Mouse (Mus musculus): ENCODE data around the gene Grik4. TPM values are rescaled to one million over a fixed set of nuclear protein-coding genes. Genes with fewer than 3 reads are reported as not detected.

The Grik4 gene
- polyA plus RNA-seq, 1 experiment from 2014 or later = 0.10 TPM

DNA sequence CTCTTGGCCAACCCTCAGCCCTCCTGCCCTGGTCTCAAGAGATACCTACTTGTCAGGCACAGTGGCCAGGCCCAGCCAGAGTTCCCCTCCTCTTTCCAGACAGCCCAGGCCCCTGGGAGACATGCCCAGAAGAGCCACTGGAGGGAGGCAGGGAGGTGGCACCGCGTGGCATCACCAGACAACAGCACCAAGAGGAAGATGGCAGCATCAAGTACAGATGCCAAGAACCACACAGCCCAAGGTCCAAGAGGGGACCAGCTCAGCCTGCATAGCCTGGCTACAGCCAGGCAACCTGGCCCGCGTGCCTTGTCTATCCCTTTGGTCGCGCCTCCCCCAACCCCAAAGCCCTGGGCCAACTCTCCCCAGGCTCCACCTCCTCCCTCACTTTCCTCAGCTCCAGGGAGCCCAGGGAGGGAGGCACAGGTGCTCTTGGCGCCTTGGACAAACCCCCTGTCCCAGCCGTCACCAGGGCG, 1.2 kb downstream of the Grik4 start:
- Histone ChIP-seq H3K4me2 (replicated peaks; ENCODE audit: low read depth) (no peak overlapping the region; the same call in 1 of the 2 replicates), H3K36me3 (ENCODE audit: control insufficient read depth, insufficient read depth, low read length) (no peaks in the 10 kb centered on the region), H3K4me3 (ENCODE audit: low read depth, low read length) (peak overlapping the region; percentile 66; the same call in 1 of the 2 replicates), H3K4me1 (replicated peaks; ENCODE audit: control insufficient read depth, insufficient read depth) (no peaks in the 10 kb centered on the region), H3K27me3 (ENCODE audit: control insufficient read depth, insufficient read depth, low read length) (no peaks in the 10 kb centered on the region), H3K9me3 (ENCODE audit: control insufficient read depth, low read length) (no peaks in the 10 kb centered on the region), H3K27ac (replicated peaks) (no peak overlapping the region), H3K9ac (ENCODE audit: low read length) (no peak overlapping the region)
- WGBS = 22% methylated on average over 9 of the region's 9 CpGs
- TF ChIP-seq CTCF (IDR thresholded peaks at IDR 0.05; ENCODE audit: low read depth) (peak; percentile 48), EP300 (optimal IDR thresholded peaks at IDR 0.05) (no peak)
- ATAC-seq (ENCODE audit: low FRiP score, low TSS enrichment) (peak; percentile 25; the same call in 1 of the 2 replicates), DNase-seq (ENCODE audit: low spot score) (peak; percentile 34)

DNA sequence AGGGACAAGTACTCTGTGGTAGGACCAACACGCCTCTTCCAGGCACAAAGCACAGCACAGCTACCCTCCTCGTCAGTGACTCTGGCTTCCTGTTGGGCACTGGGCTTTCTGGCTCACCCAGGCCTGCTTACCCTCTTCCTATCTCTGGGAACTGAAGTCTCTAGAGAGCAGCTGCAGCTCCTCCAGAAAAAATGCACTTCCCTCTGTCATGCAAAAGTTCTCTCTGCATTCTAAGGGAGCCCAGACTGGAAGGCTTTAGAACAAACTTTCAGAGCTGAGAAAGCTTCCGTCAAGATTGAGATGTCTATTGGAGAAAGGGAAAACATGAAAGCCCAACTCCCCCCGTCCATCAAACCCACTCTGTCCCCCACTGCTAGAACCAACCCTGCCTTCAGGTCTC, 2.1 kb downstream of the Grik4 start:
- Histone ChIP-seq H3K36me3 (ENCODE audit: control insufficient read depth, insufficient read depth, low read length) (no peaks in the 10 kb centered on the region), H3K4me2 (replicated peaks; ENCODE audit: low read depth) (no peak overlapping the region), H3K9ac (ENCODE audit: low read length) (no peak overlapping the region), H3K27me3 (ENCODE audit: control insufficient read depth, insufficient read depth, low read length) (no peaks in the 10 kb centered on the region), H3K4me3 (ENCODE audit: low read depth, low read length) (no peak overlapping the region), H3K27ac (replicated peaks) (no peak overlapping the region), H3K4me1 (replicated peaks; ENCODE audit: control insufficient read depth, insufficient read depth) (no peaks in the 10 kb centered on the region), H3K9me3 (ENCODE audit: control insufficient read depth, low read length) (no peaks in the 10 kb centered on the region)
- ATAC-seq (ENCODE audit: low FRiP score, low TSS enrichment) (no peak), DNase-seq (ENCODE audit: low spot score) (no peak)
- 67% methylated on average over 4 of the region's 4 CpGs for WGBS
- TF ChIP-seq EP300 (optimal IDR thresholded peaks at IDR 0.05) = no peak
- TF ChIP-seq CTCF (IDR thresholded peaks at IDR 0.05; ENCODE audit: low read depth) = no peak

DNA sequence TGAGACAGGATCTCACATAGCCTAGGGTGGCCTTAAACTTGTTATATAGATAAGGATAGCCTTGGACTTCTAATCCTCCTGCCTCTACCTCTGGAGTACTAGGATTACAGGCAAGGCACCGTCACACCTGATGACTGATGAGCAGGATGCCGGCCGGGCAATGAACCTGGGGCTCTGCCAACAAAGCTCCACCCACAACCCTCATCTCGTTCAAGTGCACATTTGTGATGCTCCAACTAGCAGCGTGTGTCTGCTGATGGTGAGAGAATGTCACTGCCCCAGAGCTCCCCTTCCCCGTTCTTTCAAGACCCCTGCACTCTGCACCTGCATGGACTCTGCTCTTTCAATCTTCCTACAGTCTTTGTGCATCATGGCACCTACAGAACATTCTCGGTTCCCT, 12.1 kb downstream of the Grik4 start:
- TF ChIP-seq EP300 (optimal IDR thresholded peaks at IDR 0.05) = no peak
- TF ChIP-seq CTCF (IDR thresholded peaks at IDR 0.05; ENCODE audit: low read depth) = no peak
- no peaks in the 10 kb centered on the region for H3K4me1 ChIP-seq (replicated peaks; ENCODE audit: control insufficient read depth, insufficient read depth)
- DNase-seq (ENCODE audit: low spot score) (no peak), ATAC-seq (ENCODE audit: low FRiP score, low TSS enrichment) (no peak)
- H3K27me3 ChIP-seq (ENCODE audit: control insufficient read depth, insufficient read depth, low read length) = no peaks in the 10 kb centered on the region
- H3K9me3 ChIP-seq (ENCODE audit: control insufficient read depth, low read length) = no peaks in the 10 kb centered on the region
- no peak overlapping the region for H3K9ac ChIP-seq (ENCODE audit: low read length)
- H3K4me2 ChIP-seq (replicated peaks; ENCODE audit: low read depth) = no peak overlapping the region
- H3K36me3 ChIP-seq (ENCODE audit: control insufficient read depth, insufficient read depth, low read length) = no peaks in the 10 kb centered on the region
- no peak overlapping the region for H3K4me3 ChIP-seq (ENCODE audit: low read depth, low read length)
- 26% methylated on average over 7 of the region's 7 CpGs for WGBS
- no peak overlapping the region for H3K27ac ChIP-seq (replicated peaks)

DNA sequence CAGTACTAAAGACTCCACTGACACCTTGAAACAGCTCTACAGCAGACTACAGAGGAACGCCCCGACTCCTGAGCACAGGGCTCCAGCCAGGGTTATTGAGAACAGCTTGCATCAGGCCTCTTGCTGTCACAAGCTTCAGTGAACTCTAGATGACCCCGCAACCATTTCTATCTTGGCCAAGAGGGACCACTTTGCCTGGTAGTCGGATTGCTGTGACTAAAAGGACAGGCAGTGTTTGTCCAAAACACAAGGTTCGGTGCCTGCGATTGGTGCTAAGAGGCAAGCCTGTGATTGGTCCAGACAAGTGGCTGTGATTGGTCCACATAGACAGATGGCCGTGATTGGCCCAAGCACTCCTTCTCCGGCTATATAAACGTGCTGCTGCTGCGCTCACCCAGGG, 16.8 kb downstream of the Grik4 start:
- Histone ChIP-seq H3K27ac (replicated peaks) (no peak overlapping the region), H3K36me3 (ENCODE audit: control insufficient read depth, insufficient read depth, low read length) (no peaks in the 10 kb centered on the region), H3K9me3 (ENCODE audit: control insufficient read depth, low read length) (no peaks in the 10 kb centered on the region), H3K4me1 (replicated peaks; ENCODE audit: control insufficient read depth, insufficient read depth) (no peaks in the 10 kb centered on the region), H3K27me3 (ENCODE audit: control insufficient read depth, insufficient read depth, low read length) (no peaks in the 10 kb centered on the region), H3K9ac (ENCODE audit: low read length) (no peak overlapping the region), H3K4me3 (ENCODE audit: low read depth, low read length) (no peak overlapping the region), H3K4me2 (replicated peaks; ENCODE audit: low read depth) (no peak overlapping the region)
- 55% methylated on average over 10 of the region's 10 CpGs for WGBS
- ATAC-seq (ENCODE audit: low FRiP score, low TSS enrichment) (no peak), DNase-seq (ENCODE audit: low spot score) (no peak)
- TF ChIP-seq CTCF (IDR thresholded peaks at IDR 0.05; ENCODE audit: low read depth) = no peak
- TF ChIP-seq EP300 (optimal IDR thresholded peaks at IDR 0.05) = no peak

DNA sequence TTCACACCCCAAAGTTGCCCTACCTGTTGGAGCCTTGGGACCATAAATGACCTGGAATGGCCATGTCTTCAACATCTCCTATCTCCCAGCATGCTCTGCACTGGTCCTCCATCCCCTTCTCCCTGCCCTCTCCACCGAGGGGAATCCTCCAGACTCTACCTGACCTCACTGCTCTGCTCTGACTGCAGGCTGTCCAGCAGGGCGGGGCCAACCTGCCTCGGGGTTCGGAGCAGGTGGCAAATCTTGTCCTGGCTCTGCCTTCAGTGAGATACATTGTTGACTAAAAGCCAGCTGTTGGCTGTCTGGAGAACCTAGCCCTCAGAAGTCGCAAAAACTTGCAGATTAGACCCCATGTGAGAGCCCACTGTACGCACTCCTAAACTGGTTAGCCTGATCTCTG, 17.7 kb downstream of the Grik4 start:
- 53% methylated on average over 6 of the region's 6 CpGs for WGBS
- no peak overlapping the region for H3K4me2 ChIP-seq (replicated peaks; ENCODE audit: low read depth)
- H3K27ac ChIP-seq (replicated peaks) = no peak overlapping the region
- no peaks in the 10 kb centered on the region for H3K36me3 ChIP-seq (ENCODE audit: control insufficient read depth, insufficient read depth, low read length)
- H3K9ac ChIP-seq (ENCODE audit: low read length) = no peak overlapping the region
- no peak for DNase-seq (ENCODE audit: low spot score)
- H3K4me3 ChIP-seq (ENCODE audit: low read depth, low read length) = no peak overlapping the region
- no peaks in the 10 kb centered on the region for H3K4me1 ChIP-seq (replicated peaks; ENCODE audit: control insufficient read depth, insufficient read depth)
- H3K9me3 ChIP-seq (ENCODE audit: control insufficient read depth, low read length) = no peaks in the 10 kb centered on the region
- no peaks in the 10 kb centered on the region for H3K27me3 ChIP-seq (ENCODE audit: control insufficient read depth, insufficient read depth, low read length)
- no peak for ATAC-seq (ENCODE audit: low FRiP score, low TSS enrichment)
- TF ChIP-seq EP300 (optimal IDR thresholded peaks at IDR 0.05) (no peak), CTCF (IDR thresholded peaks at IDR 0.05; ENCODE audit: low read depth) (no peak)

DNA sequence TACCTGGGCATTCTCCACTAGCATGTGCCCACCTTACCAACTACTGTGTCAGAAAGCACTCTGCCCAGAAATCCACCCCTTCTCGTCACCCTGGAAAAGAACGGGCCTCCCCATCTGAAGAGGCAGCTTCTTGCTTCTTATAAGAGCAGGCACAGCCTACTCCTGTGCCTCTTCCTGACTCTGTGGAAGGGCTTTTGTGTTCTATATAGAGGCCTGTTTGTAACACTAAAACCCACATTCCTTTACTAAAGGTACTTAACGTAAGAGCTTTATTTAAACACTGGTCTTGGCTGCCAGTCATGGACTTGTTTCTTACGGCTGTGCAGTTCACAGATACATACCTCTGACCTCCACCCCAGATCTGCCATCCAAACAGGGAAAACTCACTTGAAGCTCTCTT, 22.5 kb downstream of the Grik4 start:
- no peaks in the 10 kb centered on the region for H3K36me3 ChIP-seq (ENCODE audit: control insufficient read depth, insufficient read depth, low read length)
- TF ChIP-seq EP300 (optimal IDR thresholded peaks at IDR 0.05) (no peak), CTCF (IDR thresholded peaks at IDR 0.05; ENCODE audit: low read depth) (no peak)
- no peak overlapping the region for H3K9ac ChIP-seq (ENCODE audit: low read length)
- WGBS = 55% methylated on average over 4 of the region's 4 CpGs
- H3K9me3 ChIP-seq (ENCODE audit: control insufficient read depth, low read length) = no peaks in the 10 kb centered on the region
- no peak overlapping the region for H3K4me3 ChIP-seq (ENCODE audit: low read depth, low read length)
- H3K27me3 ChIP-seq (ENCODE audit: control insufficient read depth, insufficient read depth, low read length) = no peaks in the 10 kb centered on the region
- no peak overlapping the region for H3K27ac ChIP-seq (replicated peaks)
- ATAC-seq (ENCODE audit: low FRiP score, low TSS enrichment) (no peak), DNase-seq (ENCODE audit: low spot score) (no peak)
- H3K4me2 ChIP-seq (replicated peaks; ENCODE audit: low read depth) = no peak overlapping the region
- no peaks in the 10 kb centered on the region for H3K4me1 ChIP-seq (replicated peaks; ENCODE audit: control insufficient read depth, insufficient read depth)

Measured in stomach, postnatal 0 days (tissue).